Mouse (Mus musculus): ENCODE data around the gene Wdr17. TPM values are rescaled to one million over a fixed set of nuclear protein-coding genes. Genes with fewer than 3 reads are reported as not detected.

The Wdr17 gene
- not detected in 2 replicates for total RNA-seq (2017)

DNA sequence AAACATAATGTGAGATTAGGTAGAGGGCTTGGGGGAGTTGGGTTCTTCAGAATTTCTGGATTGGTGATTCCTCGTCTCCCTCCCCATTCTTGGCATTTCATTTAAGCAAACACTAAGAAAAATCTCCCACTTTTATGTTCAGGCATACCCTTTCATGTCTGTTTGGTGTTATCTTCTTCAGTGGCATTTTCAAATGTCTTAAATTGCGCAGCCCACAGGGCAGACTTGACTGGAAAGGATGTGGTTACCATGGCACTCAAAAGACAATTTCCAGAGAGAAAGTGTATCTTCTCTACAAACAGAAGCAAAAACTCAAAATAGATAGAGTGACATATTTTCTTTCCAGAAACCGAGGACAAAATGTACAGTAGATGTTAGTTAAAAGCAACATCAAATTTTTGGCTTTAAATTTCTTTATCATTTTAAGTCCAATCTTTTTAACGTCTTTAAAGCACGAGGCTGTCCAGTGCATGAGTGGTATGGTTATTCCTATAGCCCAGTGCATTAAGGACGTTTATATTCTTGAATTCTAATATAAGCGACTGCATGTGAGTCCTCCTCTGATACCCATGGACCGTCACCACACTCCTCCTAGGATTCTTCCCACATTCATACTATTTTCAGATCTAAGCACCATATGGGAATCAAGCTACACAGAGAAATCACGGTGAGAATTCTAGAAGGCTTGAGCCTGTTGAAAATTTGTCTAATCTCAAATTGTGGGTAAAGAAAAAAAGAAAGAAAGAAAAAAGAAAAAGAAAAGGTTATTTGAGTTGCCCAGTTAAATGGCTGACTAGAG, at the start of gene Wdr17:
TSS of gene Wdr17 (minus strand) at position 198 of the 799 bp plus-strand sequence.
- ATAC-seq (ENCODE audit: extremely low read depth, insufficient number of reproducible peaks, low FRiP score, poor library complexity, severe bottlenecking) = no peak

DNA sequence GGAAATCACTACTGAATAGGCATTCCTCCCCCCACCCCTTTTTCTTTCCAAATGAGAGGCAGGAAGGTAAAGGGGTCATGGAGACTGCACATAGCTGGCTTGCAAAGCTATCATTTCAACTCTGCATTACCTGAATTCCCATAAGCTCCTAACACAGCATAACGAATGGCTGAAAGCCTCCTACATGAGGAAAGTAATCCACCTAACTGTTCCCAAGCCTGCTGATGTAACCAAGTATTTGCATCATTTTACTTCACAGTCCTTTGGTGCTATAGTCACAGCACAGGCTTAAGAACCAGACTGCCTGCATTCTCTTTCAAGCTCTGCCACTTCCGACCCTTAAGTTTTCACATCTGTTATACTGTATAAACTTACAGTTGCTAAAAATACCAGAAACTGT, 45.3 kb upstream of the Wdr17 start:
- ATAC-seq (ENCODE audit: extremely low read depth, insufficient number of reproducible peaks, low FRiP score, poor library complexity, severe bottlenecking) = no peak

DNA sequence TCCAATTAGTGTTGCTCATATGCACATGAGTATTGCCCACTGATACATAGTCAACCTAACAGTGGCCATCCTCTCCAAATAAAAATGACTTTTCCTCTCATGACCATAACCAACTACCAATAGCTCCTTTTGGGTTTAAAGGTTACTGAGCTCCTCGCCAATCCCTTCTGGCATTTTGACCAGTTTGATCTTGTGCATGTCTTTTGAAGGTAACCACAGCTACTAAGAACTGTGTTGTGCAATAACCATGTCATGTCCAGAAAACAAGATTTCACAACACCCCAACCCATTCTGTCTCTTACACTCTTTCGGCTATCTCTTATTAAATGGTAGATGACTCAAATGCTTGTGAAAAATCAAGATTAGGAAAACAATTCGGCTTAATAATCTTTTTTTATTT, 38.0 kb upstream of the Wdr17 start:
- no peak for ATAC-seq (ENCODE audit: extremely low read depth, insufficient number of reproducible peaks, low FRiP score, poor library complexity, severe bottlenecking)

DNA sequence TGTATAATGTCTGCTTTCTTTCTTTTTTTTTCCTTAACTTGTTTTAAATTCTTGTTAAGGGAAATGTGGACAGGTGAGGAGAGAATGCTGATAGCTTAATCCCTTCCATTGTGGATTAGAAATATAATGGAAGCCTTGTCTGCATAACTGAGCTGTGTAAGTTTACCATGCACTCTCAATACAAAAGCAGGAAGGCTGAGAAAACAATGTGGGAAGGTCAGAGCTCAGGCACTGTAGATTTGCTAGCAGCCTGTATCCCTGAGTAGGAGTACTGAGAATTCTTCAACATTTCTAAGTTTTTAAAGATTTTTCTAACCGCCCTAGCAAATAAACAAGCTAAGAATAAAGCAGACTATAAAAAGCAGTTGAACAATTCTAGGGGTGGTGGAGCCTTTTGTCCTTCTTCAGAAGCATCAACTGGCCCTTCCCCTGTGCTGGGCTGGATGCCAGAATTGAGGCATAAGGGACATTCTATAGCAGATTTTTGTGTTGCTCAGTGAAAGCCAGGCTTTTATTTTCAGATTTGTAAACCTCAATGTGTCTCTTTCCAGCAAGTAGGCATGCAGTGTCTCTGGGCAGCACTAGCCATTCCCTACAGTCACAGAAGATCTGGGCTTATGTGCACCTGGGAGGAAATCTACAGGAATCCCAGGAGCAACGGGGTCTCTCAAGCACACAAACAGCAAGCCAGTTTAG, 35.3 kb upstream of the Wdr17 start:
- no peak for ATAC-seq (ENCODE audit: extremely low read depth, insufficient number of reproducible peaks, low FRiP score, poor library complexity, severe bottlenecking)

DNA sequence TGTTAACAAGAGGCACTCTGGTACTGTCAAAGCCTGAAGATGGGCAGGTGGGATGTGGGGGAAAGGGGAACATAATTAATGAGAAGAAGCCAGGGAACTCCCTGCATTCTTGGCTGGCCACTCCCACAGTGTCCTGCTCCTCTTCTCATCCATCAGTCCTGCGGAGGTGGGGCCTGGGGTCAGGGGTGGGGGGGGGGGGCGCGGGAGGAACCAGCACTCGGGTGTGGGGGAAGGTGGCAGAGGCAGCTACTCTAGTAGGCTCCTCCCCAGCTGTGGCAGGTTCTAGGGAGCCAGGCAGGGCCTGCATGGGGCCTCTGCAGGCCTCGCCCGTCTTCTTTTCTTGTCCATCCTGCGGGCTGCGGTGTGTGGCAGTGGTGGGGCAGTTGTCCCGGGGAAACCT, 30.7 kb upstream of the Wdr17 start:
- no peak for ATAC-seq (ENCODE audit: extremely low read depth, insufficient number of reproducible peaks, low FRiP score, poor library complexity, severe bottlenecking)

DNA sequence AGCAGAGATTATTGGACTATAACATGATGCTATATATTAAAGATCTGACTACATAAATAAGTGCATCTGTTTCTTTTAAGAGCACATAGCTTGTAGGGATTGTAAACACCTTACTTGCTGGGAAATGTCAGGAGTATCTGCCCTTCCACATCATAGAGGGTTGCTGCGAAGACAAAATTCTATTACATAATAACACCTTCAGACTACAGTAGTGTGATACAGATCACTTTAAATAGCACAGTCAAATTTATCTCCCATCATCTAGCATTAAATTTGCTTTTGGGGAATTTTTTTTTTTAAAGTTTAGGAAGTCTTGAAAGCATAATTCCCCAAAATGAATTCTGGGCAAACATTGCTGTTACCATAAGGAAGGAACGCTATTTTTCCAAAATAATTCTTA, 25.9 kb upstream of the Wdr17 start:
- no peak for ATAC-seq (ENCODE audit: extremely low read depth, insufficient number of reproducible peaks, low FRiP score, poor library complexity, severe bottlenecking)

DNA sequence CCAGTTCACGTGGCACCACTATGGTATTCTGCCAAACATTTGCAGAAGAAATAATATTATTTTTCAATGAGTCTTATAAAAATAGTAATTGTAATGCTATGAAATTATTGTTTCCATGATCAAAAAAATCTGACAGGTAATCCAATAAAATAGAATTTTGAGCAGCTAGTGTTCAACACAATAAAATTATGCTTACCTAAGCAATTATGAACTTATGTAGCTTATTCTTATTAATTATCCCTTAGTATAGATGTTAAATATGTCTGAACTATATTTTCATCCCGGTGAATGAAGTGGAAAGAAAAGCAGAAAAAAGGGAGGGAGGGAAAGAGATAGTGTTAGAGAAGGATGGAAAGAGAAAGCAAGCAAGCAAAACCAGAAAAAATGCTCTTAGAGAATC, 12.5 kb upstream of the Wdr17 start:
- no peak for ATAC-seq (ENCODE audit: extremely low read depth, insufficient number of reproducible peaks, low FRiP score, poor library complexity, severe bottlenecking)

DNA sequence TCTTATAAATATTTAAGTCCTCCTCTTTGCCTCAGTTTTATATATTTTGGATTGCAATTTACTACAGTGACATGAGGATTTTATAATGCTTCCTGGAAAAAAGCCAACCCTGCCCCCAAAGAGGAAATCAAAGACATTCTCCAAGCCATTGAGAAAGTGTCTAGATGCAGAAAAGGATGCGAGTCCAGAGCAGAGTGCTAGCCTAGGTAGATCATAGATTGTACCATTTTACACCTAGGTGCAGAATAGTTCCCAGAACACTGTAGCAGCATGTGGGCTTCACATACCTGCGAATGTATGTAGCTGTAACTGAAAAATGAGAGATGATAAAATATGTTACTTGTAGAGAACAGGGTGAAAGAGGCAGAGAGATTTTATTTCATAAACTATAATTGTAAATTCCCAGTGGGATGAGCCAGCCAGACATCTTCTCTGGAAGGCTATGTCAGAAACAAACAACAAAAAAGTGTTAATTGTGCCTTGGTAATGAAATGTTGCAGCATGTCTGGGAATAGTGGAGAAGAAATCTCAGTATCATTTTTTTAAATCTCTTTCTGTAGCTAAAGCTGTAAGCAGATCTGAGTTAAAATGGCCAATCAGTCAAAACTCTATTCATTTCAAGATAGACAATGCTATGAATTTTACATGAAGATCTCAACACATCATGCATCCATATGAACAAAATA, 7.8 kb upstream of the Wdr17 start:
- no peak for ATAC-seq (ENCODE audit: extremely low read depth, insufficient number of reproducible peaks, low FRiP score, poor library complexity, severe bottlenecking)

DNA sequence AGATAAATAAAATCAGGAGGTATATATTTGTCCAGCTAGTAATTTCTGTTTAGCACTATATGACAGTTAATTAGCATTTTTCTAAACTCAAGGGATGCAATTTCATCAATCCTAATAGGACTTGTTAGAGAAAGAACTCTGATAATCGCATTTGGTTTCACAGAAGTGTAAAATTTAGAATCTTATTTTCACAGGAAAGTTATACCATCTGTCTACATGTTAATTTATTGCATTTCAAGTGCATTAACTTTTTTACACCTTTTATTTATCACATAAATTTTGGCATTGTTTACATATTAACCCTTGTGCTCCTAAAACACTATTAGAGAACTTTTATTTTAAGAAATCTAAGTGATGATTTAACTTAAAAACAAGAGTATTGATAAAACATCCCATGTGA, 7.2 kb upstream of the Wdr17 start:
- no peak for ATAC-seq (ENCODE audit: extremely low read depth, insufficient number of reproducible peaks, low FRiP score, poor library complexity, severe bottlenecking)

DNA sequence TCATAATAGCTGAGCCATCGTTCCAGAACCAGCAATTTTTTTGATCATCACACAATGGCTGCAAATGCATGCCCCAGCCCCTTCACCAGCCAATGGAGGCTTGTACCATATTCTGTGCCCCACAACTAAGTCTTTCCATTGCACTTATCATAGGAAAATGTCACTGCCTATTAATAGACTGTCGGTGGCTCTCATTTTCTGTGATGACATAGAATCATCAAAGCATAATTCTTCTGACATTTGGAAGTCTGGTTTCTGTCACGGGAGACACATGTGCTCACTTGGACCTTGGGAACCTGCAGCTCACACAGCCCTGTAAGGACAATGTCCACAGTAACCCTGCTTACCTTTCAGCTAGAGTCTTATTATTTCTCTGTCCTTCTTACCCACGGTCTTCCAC, 424 bp downstream of the Wdr17 start:
- ATAC-seq (ENCODE audit: extremely low read depth, insufficient number of reproducible peaks, low FRiP score, poor library complexity, severe bottlenecking) = no peak

DNA sequence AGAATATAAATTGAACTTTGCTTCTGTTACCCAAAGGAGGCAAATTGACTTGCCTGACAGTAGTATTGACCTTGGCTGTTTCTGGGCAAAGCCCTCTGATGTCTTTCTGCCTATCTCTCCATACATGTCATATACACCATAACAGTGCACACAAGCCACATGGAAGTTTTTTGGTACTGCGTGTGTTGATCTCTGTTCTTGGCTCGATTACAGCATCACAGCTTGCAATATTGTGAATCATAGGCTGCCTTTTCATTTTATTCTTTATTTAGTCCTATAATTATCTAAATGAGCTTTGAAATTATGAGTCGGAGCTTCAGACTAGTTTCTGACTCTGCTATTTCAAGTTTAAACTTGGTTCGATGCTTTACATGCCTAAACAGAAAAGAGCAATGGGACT, 10.5 kb downstream of the Wdr17 start:
- ATAC-seq (ENCODE audit: extremely low read depth, insufficient number of reproducible peaks, low FRiP score, poor library complexity, severe bottlenecking) = no peak

DNA sequence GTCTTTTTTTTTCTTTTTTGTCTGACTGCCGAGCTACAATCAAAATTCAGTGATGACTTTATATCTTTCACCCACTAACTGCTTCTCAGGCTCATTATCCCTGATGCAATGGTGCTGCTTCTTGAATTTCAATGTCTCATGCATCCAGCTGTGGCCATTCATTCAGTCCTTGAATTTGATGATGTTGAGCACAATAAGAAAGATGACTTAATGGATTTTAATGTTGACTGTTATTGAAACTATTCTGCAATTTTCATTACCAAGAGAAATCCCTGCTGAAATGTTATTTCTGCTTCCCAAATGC, 22.3 kb downstream of the Wdr17 start:
- no peak for ATAC-seq (ENCODE audit: extremely low read depth, insufficient number of reproducible peaks, low FRiP score, poor library complexity, severe bottlenecking)

DNA sequence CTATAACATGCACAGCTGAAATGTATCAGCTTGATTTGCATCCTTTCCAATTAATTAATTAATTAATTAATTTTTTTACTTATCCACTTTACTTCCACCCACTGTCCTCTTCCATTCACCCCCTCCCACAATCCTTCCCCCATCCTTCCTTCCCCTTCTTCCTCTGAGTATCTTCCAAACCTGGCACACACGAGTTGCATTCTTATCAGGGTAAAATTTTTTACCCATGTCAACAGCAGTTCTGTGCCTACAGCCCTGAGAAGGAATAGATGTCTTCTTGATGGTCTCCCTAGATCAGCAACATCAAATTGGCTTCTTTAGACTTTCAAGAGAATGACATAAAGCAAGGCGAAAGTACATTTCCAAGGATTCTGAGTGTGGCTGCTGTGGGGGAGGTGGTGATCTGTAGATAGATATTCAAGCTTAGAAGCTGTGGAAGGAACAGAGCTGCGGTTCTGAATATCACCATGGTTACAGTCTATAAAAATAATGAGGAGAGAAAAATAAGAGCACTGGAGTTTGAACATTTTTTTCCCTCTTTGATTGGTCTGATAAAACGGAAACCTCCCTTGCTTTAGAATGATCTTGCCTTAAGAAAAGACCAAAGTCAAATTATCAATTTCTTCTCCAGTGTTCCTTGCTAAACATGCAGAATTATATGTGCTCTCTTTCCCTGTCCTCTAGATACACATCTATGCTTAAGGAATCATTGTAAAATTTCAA, 22.8 kb downstream of the Wdr17 start:
- ATAC-seq (ENCODE audit: extremely low read depth, insufficient number of reproducible peaks, low FRiP score, poor library complexity, severe bottlenecking) = no peak

DNA sequence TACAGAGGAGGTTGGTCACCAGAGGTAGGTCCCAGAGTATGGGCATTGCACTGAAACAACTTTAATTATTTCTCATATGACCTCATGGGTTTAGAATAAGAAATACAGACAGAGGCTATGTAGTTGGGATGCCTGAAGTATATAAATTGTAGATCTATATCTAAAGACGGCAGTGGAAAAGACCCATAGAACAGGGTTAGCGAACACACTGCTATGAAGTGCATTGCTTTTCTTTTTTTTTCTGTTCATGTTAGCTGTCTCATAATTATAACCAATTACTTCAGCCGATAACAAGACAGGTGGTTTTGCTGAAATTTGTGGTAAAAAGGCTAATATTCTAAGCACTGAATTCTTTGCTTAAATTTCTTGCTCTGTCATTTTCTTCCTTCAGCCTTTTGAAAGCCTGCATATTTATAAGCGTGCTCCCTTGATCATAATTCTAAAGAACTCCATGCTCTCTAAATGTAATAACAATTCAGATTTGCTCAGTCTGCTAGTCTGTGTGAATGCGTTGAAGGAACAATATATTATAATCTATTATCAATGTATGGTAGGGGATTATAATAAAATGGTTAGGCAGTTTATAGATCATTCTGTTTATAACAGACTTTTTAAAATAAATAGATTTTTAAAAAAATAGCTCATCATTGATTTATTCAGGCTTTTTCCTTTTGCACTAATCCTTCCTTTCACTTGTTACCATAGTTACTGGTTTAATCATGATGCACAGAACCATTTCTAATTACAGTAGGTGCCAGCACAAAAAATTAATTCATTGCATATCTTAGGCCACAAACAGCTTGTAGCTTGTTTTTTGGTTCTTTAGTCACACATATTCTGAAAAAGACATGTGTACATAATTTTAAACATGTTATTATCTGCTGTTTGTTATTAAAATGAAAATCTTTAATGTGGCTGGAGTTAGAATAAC, 50.7 kb downstream of the Wdr17 start:
- no peak for ATAC-seq (ENCODE audit: extremely low read depth, insufficient number of reproducible peaks, low FRiP score, poor library complexity, severe bottlenecking)

DNA sequence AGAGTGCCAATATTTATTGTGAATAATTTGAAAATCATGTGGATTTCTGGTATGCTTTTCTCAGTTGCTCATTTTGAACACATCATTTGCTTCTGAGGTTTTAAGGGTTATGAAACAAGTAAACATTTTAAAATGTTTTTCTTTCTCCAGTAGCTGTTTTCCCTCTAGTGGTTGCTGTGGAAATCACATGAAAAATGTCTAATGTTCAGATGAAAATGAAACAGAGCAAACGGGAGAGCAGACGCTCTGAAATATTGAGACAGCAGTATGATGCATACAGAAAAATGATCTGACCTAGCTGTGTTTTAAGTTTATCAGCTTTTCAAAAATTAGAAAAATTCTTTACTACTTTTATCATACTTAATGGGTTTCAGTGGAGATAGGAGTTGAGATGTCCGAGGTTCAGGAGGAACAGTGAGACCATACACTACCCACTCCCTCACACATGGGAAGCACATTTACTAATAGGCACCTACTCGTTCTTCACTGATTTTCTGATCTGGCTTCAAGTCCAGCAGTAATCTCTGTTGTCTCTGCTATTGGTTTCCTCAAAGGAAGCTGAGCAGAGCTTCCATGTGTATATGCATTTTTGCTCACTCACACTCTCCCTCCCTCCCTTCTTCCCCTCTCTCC, 57.1 kb downstream of the Wdr17 start:
- ATAC-seq (ENCODE audit: extremely low read depth, insufficient number of reproducible peaks, low FRiP score, poor library complexity, severe bottlenecking) = no peak

DNA sequence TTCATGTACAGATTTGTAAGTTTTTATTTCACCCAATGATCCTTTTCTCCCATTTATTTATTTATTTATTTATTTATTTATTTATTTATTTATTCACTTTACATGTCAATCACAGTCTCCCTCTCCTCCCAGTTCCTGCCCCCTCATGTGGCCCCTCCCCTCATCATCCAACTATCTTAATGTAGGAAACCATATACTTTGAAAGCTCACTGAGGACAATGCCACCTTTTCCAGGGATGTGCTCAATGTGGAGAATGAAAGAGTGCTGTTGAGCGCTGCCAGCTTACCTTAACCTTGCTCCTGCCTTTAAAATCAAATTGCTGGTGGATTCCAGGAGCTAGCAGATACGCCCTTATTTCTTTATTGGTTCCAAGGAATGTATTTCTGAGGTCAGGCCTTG, 59.0 kb downstream of the Wdr17 start:
- ATAC-seq (ENCODE audit: extremely low read depth, insufficient number of reproducible peaks, low FRiP score, poor library complexity, severe bottlenecking) = no peak

DNA sequence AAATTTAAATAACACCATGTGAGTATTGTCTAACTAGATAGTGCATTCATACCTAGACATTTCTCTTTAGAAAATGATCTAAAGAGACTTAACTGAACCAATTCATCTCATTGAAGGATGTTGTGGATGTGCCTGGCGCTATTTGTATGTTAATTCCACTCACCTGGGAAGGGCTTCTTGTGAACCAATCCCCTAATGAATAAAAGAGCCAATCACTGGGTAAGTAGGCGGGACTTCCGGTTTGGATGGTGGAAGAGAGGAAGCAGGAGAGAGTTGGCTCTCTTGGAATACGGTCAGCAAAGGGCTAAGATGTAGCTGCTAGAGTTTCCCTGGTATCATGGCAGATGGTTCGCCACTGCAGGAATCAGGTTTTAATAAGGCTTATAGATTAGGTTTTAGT, 64.0 kb downstream of the Wdr17 start:
- no peak for ATAC-seq (ENCODE audit: extremely low read depth, insufficient number of reproducible peaks, low FRiP score, poor library complexity, severe bottlenecking)

DNA sequence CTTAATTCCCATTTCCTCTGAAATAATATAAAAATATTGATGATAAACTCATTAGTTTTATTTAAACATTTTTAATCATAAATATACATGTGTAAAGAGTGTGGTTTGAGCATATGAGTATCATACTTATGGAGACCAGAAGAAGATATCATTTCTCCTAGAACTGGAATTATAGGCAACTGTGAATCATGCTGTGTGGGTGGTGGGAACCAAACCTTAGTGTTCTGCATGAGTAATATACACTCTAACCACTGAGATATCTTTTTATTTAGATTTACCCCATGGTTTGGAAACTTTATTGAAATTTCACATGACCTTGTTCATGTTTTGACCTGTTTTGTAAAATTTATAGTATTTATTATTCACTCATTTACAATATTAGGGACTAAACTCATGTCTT, 68.3 kb downstream of the Wdr17 start:
- ATAC-seq (ENCODE audit: extremely low read depth, insufficient number of reproducible peaks, low FRiP score, poor library complexity, severe bottlenecking) = no peak
